Mouse (Mus musculus): Measurements from ENCODE around the gene Nfatc2ip.

- TF ChIP-seq CTCF (IDR thresholded peaks at IDR 0.05; ENCODE audit: borderline replicate concordance, extremely low read depth, insufficient read depth, insufficient read length), result no peak
- TF ChIP-seq POLR2A (IDR thresholded peaks at IDR 0.05; ENCODE audit: borderline replicate concordance, extremely low read depth, insufficient read depth, insufficient read length, poor library complexity, severe bottlenecking), result peak; percentile 52; the same call in 1 of the 2 replicates
Observed at GRCm38 (mm10) chr7:126396298-126397119, at the start of gene Nfatc2ip.
